Mouse (Mus musculus) heart, embryonic 15.5 days (tissue): ENCODE results near the gene Abcg1. TPM values are rescaled to one million over a fixed set of nuclear protein-coding genes. Genes with fewer than 3 reads are reported as not detected.

Source experiments
- ATAC-seq: fragments of 200-750 bp; cut with Nextera tagmentation; replicated peaks from 2 replicates; pipeline ENCODE4 v1.8.0; 2017; ENCODE audit warnings: low read depth, moderate TSS enrichment; ENCODE audit not compliant: insufficient number of reproducible peaks, insufficient read depth, low FRiP score
- H3K27ac ChIP-seq: fragments of 300-500 bp; sonication (generic); 2 replicates; pipeline ENCODE4 v1.5.1; 2015; ENCODE audit warnings: mild to moderate bottlenecking, inconsistent platforms
- H3K27me3 ChIP-seq: fragments of 300-500 bp; sonication (generic); 2 replicates; pipeline ENCODE4 v1.6.1; 2015; ENCODE audit warnings: inconsistent platforms
- H3K36me3 ChIP-seq: fragments of 300-500 bp; sonication (generic); 2 replicates; pipeline ENCODE4 v1.6.1; 2015; ENCODE audit warnings: mild to moderate bottlenecking, inconsistent platforms
- H3K4me1 ChIP-seq: fragments of 300-500 bp; sonication (generic); replicated peaks from 2 replicates; pipeline ENCODE4 v1.6.1; 2015; ENCODE audit warnings: inconsistent platforms
- H3K4me2 ChIP-seq: fragments of 300-500 bp; sonication (generic); 2 replicates; pipeline ENCODE4 v1.6.1; 2015; ENCODE audit warnings: inconsistent platforms, mild to moderate bottlenecking, moderate library complexity
- H3K4me3 ChIP-seq: fragments of 300-500 bp; sonication (generic); 2 replicates; pipeline ENCODE4 v1.5.1; 2015; ENCODE audit warnings: mild to moderate bottlenecking, inconsistent platforms
- H3K9ac ChIP-seq: fragments of 300-500 bp; sonication (generic); 2 replicates; pipeline ENCODE4 v1.6.1; 2015; ENCODE audit warnings: mild to moderate bottlenecking, inconsistent platforms
- H3K9me3 ChIP-seq: fragments of 300-500 bp; sonication (generic); replicated peaks from 2 replicates; pipeline ENCODE4 v1.6.1; 2016; ENCODE audit warnings: inconsistent platforms
- WGBS: fragments of 180-500 bp; shearing (Covaris S2); methylation state at CpG from one replicate; pipeline ENCODE4 v1.1.7; 2015; ENCODE audit warnings: mixed read lengths; 5-methylcytosine and 5-hydroxymethylcytosine counted together
- polyA plus RNA-seq: library from polyadenylated mRNA; unstranded; fragments of >200 nt; fragmentation: Nextera tagmentation; extraction: Ambion mirVana; gene quantifications from 2 replicates; pipeline ENCODE4 v1.2.1, GENCODE M21; 2015

Gene Abcg1
- polyA plus RNA-seq, 1 experiment from 2014 or later: 10.4 TPM

DNA sequence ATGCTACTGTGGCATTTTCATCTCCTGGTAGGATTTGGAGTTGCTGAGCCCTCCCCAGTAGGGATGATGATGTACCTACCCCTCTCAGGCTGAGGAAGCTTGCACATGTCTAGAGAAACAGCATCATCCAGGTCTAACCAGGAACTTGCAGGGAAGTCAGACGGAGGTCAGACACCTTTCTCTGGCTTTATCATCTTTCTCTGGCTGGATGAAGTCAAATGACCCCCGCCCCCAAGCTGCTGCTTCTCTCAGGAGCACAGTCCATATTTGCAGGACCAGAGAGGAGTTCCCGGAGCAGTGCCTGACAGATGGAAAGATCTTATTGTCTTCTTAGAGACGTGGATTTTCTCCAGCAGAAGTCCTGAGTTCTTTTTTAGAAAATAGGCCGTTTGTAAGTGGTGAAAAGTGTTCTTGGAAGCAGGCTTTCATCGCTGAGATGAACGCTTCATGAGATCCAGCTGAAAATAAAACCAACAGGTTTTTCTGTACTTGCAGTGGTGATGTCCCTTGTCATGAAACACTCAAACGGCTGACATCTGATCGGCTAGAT lies 28.6 kb upstream of the Abcg1 start:
- Histone ChIP-seq H3K9ac (no peak overlapping the region), H3K4me1 (peaks cover 8% of the 10 kb centered on the region), H3K9me3 (no peaks in the 10 kb centered on the region), H3K4me2 (no peak overlapping the region), H3K27me3 (no peaks in the 10 kb centered on the region), H3K4me3 (no peak overlapping the region), H3K27ac (no peak overlapping the region), H3K36me3 (no peaks in the 10 kb centered on the region)
- ATAC-seq: no peak
- WGBS: 55% methylated on average over 9 of the region's 9 CpGs

DNA sequence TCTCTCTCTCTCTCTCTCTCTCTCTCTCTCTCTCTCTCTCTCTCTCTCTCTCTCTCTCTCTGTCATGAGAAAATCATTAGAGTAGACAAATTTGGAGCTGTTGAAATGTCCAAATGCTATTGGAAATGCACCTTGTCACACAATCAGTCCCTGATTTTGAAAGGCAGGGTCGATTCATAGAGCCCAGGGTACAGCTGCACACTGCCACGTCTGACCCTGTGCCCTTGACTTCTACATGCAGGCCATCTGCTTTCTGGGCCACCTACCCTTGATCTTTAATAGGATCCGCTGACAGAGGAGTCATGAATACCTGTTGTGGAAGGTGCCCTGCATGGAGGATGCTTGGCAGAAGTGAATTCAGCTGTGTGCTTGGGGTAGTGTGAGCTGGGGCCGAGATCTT lies 28.1 kb upstream of the Abcg1 start:
- Histone ChIP-seq H3K4me1 (peaks cover 13% of the 10 kb centered on the region), H3K4me2 (no peak overlapping the region), H3K36me3 (no peaks in the 10 kb centered on the region), H3K9ac (no peak overlapping the region), H3K9me3 (no peaks in the 10 kb centered on the region), H3K4me3 (no peak overlapping the region), H3K27me3 (no peaks in the 10 kb centered on the region), H3K27ac (no peak overlapping the region)
- 80% methylated on average over 4 of the region's 4 CpGs for WGBS
- ATAC-seq: no peak

DNA sequence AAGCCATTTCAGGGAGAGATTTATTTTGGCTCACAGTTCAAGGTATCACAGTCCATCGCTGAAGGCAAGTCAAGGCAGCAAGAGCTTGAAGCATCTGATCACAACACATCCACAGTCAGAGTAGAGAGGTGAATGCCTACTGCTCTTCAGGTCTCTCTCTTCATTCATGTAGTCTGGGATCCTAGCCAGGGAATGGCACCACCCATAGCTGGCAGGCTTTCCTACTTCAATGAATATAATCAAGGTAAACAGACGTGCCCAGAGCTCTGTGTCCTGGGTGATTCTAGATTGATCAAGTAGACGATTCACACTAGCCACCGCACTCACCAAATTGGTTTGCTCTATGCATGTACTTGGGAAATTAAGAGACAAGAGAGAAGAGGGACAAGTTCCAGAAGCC lies 25.1 kb upstream of the Abcg1 start:
- no peak overlapping the region for H3K27ac ChIP-seq
- no peaks in the 10 kb centered on the region for H3K9me3 ChIP-seq
- 83% methylated on average over 4 of the region's 4 CpGs for WGBS
- no peak overlapping the region for H3K4me3 ChIP-seq
- no peak overlapping the region for H3K9ac ChIP-seq
- H3K4me1 ChIP-seq: peaks cover 20% of the 10 kb centered on the region
- no peak for ATAC-seq
- H3K4me2 ChIP-seq: no peak overlapping the region
- H3K27me3 ChIP-seq: no peaks in the 10 kb centered on the region
- H3K36me3 ChIP-seq: no peaks in the 10 kb centered on the region

DNA sequence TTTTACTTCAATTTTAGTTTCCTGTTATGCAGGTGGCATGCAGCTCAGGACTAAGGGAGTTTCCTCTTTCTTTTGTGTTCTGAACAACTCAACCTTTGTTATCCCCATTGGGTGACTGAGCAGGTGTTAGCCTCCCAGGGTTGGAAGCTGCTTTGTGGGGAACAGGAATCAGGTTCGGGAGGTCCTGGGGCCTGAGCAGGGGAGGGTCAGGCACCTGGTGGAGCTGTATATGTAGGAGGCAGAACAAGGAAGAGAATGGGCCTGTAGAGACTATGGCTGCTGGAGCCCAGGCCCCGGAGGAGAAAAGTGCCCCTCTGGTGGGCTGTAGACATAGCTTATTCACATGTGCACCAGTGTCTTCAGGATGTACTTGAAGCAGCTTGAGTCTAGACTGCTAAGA lies 24.2 kb upstream of the Abcg1 start:
- Histone ChIP-seq H3K27me3 (no peaks in the 10 kb centered on the region), H3K4me3 (no peak overlapping the region), H3K4me1 (peaks cover 20% of the 10 kb centered on the region), H3K9ac (no peak overlapping the region), H3K27ac (peak overlapping the region; percentile 53; the same call in 1 of the 2 replicates), H3K36me3 (no peaks in the 10 kb centered on the region), H3K9me3 (no peaks in the 10 kb centered on the region), H3K4me2 (no peak overlapping the region)
- 79% methylated on average over 2 of the region's 2 CpGs for WGBS
- ATAC-seq: no peak

DNA sequence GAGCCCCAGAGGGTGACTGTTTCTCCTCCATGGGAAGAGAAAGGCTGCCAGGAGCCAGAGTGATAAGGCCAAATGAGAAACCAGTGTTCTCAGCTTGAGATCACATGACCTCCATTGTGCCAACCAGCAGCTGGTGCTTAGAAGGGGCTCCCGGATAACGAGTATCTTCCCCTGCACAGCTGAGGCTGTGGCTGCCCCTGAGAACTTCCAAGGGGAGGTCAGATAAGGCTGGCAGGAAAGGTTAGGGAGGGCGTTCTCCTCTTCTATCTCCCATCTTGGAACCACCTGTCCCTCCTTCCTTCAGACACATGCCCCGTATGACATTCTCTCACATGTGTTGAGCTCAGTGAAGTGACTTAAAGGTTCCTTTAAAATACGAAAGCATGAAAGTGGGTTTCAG lies 23.3 kb upstream of the Abcg1 start:
- ATAC-seq: peak; percentile 76; the same call in 1 of the 2 replicates
- H3K27me3 ChIP-seq: no peaks in the 10 kb centered on the region
- WGBS: 16% methylated on average over 5 of the region's 5 CpGs
- H3K9me3 ChIP-seq: no peaks in the 10 kb centered on the region
- H3K4me2 ChIP-seq: peak overlapping the region; percentile 37
- peaks cover 20% of the 10 kb centered on the region for H3K4me1 ChIP-seq
- no peak overlapping the region for H3K9ac ChIP-seq
- H3K36me3 ChIP-seq: no peaks in the 10 kb centered on the region
- peak overlapping the region; percentile 53 for H3K27ac ChIP-seq
- H3K4me3 ChIP-seq: no peak overlapping the region

DNA sequence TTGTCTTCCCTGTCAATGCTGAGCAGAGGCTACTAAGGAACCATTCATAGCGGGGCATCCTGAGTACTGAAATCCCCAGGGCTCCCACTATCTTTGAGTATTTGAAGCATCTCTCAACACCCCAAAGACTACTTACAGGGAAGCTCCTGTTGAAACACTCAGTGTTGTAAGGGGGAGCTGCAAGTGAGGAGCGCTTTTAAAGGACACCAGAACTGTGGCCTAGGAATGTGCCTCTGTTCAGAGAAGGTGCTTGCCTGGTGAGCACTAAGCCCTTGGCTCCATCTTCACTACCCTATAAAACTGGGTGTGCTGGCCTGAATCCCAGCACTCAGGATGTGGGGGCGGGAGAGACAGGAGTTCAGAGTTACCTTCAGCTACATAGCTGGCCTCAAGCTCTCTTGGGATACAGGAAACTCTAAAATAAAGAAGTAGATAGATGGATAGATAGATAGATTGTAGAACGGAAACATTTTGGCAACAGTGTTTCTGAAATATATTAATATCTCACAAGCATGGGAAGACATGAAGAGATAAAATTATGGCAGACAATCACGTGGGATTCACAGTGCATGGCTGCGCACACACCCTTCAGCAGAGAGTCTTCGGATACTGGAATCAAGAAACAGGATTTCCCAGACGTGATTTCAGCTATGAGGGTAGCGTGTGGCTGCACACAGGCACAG lies 22.7 kb upstream of the Abcg1 start:
- WGBS: 59% methylated on average over 9 of the region's 9 CpGs
- ATAC-seq: no peak
- H3K36me3 ChIP-seq: no peaks in the 10 kb centered on the region
- H3K9me3 ChIP-seq: no peaks in the 10 kb centered on the region
- no peak overlapping the region for H3K9ac ChIP-seq
- peak overlapping the region; percentile 53 for H3K27ac ChIP-seq
- no peak overlapping the region for H3K4me3 ChIP-seq
- H3K4me2 ChIP-seq: peak overlapping the region; percentile 37; the same call in 1 of the 2 replicates
- H3K4me1 ChIP-seq: peaks cover 20% of the 10 kb centered on the region
- H3K27me3 ChIP-seq: no peaks in the 10 kb centered on the region

DNA sequence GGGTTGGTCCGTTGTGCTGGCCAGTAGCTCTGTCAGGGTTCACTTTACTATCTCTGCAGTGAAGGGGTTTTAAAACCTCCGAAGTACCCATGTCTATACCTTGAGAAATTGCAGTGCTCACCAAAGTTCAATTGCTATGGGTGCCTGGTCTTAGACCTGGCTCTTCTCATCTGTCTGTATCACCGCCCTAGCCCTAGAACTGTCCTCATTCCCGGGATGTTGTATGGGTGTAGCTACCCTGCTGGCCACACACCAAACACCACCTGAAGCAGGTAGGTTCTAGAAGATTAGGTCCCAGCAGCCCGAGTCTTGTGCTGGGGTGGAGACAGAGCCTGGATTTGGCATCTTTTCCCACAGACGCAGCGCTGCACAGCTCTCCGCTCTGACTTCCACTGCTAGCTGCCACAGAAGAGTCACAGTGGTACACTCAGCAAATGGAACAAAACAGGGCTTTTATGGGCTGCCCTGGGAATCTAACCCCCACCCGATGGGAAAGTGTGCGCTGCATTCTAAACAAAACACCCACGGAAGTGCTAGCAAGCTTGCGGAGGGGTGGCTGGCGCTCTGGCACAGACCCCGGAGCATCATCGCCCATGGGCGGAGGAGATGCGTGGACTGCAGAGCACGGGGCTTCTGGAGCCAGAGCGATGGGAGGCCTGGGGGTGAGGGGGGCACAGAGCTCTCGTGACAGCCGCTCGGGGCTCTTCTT lies 21.2 kb upstream of the Abcg1 start:
- Histone ChIP-seq H3K36me3 (no peaks in the 10 kb centered on the region), H3K27ac (no peak overlapping the region), H3K4me2 (no peak overlapping the region), H3K4me3 (no peak overlapping the region), H3K9me3 (no peaks in the 10 kb centered on the region), H3K9ac (no peak overlapping the region), H3K27me3 (no peaks in the 10 kb centered on the region), H3K4me1 (peaks cover 20% of the 10 kb centered on the region)
- WGBS: 85% methylated on average over 22 of the region's 22 CpGs
- no peak for ATAC-seq

DNA sequence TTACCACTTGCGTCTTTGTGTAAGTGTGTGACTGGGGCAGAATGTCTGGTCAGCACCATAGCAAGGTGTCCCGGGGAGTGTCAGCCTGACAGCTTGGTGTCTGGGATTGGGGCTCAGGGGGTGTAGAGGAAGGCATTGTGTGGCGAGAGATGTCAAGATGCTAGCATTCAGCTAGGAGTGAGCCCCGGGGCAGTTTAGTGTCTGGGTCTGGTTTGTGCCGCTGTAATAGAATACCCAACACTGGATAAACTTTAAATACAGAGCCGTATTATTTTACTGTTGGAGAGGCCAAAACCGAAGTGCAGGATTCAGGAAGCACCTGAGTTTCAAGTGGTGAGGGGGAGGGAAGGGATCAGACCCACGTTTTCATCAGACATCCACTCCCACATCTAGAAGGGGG lies 20.1 kb upstream of the Abcg1 start:
- Histone ChIP-seq H3K27ac (no peak overlapping the region), H3K4me1 (peaks cover 21% of the 10 kb centered on the region), H3K4me2 (no peak overlapping the region), H3K36me3 (no peaks in the 10 kb centered on the region), H3K9me3 (no peaks in the 10 kb centered on the region), H3K27me3 (no peaks in the 10 kb centered on the region), H3K4me3 (no peak overlapping the region), H3K9ac (no peak overlapping the region)
- 76% methylated on average over 8 of the region's 8 CpGs for WGBS
- no peak for ATAC-seq

DNA sequence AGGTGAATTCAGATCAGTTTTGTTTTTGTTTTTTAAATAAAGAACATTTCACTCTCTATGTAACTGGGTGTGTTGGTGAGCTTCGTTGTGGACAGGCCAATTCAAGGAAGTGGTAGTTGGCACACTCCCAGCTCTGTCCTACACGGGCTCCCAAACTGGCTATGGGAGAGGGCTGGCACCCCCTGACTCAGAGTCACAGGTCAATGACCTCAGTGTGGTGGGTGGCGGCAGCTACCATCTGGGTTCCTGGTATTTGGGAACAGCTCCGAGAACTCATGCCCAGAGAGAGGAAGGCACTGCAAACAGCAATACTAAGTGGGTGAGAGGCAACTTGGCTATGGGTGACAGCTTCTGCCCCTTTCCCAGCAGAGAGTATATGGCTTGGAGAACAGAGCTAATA lies 19.1 kb upstream of the Abcg1 start:
- H3K9ac ChIP-seq: no peak overlapping the region
- H3K27me3 ChIP-seq: no peaks in the 10 kb centered on the region
- peaks cover 21% of the 10 kb centered on the region for H3K4me1 ChIP-seq
- no peak overlapping the region for H3K4me3 ChIP-seq
- no peak for ATAC-seq
- no peaks in the 10 kb centered on the region for H3K36me3 ChIP-seq
- H3K4me2 ChIP-seq: no peak overlapping the region
- 56% methylated on average over 4 of the region's 4 CpGs for WGBS
- H3K9me3 ChIP-seq: no peaks in the 10 kb centered on the region
- H3K27ac ChIP-seq: no peak overlapping the region

DNA sequence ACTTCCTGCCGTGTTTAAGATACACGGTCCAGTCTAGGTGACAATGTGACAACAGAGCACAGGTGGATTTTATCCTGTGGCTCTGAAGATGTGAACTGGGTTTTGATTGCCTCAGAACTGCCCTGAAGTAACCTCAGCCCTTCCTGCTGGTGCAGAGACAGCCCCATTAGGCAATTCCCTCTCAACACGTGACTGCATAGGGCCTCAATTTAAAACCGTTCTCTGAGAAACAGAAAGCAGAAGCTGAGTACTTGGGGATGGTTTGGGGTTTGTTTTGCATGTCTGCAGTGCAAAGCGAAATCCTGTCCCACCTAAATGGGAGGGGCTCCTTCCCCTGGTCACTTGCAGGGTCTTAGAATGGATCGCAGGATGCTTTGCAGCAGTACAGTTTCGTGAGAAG lies 17.8 kb upstream of the Abcg1 start:
- no peaks in the 10 kb centered on the region for H3K27me3 ChIP-seq
- no peak overlapping the region for H3K27ac ChIP-seq
- H3K4me1 ChIP-seq: peaks cover 9% of the 10 kb centered on the region
- H3K4me2 ChIP-seq: no peak overlapping the region
- WGBS: 56% methylated on average over 7 of the region's 7 CpGs
- no peak overlapping the region for H3K9ac ChIP-seq
- H3K9me3 ChIP-seq: no peaks in the 10 kb centered on the region
- no peak for ATAC-seq
- no peaks in the 10 kb centered on the region for H3K36me3 ChIP-seq
- H3K4me3 ChIP-seq: no peak overlapping the region

DNA sequence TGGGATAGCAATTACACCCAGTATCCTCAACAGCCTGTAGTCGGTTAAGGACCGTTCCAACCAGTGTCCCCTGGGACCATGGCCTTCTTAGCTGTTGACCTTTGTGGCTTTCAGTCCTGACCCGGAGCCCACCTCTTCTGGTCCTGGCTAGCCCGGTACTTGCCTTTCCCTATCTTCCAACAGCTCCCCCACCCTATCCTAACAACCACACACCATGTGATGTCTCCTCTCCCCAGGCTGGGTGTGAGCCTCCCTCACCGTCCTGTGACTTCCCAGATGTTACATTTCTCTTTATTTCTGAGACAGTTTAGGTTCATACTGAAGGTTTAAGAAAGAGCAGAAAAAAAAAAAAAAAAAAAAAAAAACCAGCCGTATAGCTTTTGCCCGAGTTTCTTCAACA lies 17.1 kb upstream of the Abcg1 start:
- Histone ChIP-seq H3K4me2 (no peak overlapping the region), H3K9ac (no peak overlapping the region), H3K4me3 (no peak overlapping the region), H3K27me3 (no peaks in the 10 kb centered on the region), H3K4me1 (peaks cover 3% of the 10 kb centered on the region; the same call in 1 of the 2 replicates), H3K36me3 (no peaks in the 10 kb centered on the region), H3K27ac (no peak overlapping the region), H3K9me3 (no peaks in the 10 kb centered on the region)
- 66% methylated on average over 7 of the region's 7 CpGs for WGBS
- no peak for ATAC-seq
